Mouse (Mus musculus): ENCODE results near the gene Tmem192. TPM values are rescaled to one million over a fixed set of nuclear protein-coding genes. Genes with fewer than 3 reads are reported as not detected.

The Tmem192 gene
- polyA plus RNA-seq (2015; fragmentation: Nextera tagmentation; extraction: Ambion mirVana): 11.1 and 11.4 TPM in 2 replicates

DNA sequence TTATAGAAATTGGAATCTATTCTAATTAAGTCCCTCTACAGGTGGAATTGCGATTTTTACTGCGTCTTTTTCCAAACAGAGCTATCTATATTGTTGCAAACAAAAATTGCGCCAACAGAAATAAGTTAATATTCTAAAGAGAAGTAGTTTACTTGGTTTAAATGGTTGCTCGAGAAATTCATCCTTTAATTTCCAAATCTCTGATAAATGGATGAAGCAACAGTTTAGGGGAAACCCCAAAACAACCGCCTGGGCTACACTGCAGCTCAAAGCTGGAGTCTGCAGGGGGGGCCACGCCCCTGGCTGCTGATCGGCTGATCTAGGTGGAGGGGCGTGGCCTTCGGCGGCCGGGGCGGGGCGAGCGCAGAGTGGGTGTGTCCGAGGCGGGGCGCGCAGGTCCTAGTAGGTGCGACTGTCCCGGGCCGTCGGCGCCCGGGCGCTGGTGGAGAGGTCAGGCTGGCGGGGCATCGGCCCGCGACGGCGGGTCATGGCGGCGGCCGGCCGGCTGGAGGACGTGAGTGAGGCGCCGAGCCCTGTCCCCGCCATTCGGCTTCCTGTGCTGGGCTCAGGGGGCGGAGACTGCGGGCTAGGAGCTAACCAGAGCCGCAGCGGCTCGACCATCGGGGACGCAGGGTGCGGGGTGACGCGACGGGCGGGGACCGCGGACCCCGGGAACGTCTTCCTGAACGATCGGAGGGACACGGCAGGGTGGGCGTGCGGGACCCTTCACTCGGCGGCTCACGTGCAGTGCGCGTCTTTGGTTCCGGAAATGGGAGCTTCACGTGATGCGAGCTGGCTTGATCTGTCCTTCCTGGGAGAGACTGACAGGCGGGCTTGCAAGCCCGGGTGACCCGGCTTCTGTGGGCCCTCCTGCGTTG lies at the start of gene Tmem192:
TSS of gene Tmem192 (plus strand) at position 366 of the 878 bp plus-strand sequence.
- H3K27me3 ChIP-seq (ENCODE audit: control insufficient read depth, insufficient read depth, low read depth, low read length): no peaks in the 10 kb centered on the region; the same call in 1 of the 2 replicates
- no peaks in the 10 kb centered on the region; the same call in 1 of the 2 replicates for H3K4me1 ChIP-seq (ENCODE audit: control insufficient read depth, low read depth, low read length)
- H3K27ac ChIP-seq (ENCODE audit: low read length): peak within 1 kb of the TSS; percentile 84
- no peaks in the 10 kb centered on the region for H3K36me3 ChIP-seq (ENCODE audit: control insufficient read depth, insufficient read depth)
- H3K4me3 ChIP-seq (ENCODE audit: low read depth, low read length): peak within 1 kb of the TSS; percentile 80
- under 1% methylated on average over 72 of the region's 73 CpGs for WGBS (ENCODE audit: insufficient replicate concordance)
- peak within 1 kb of the TSS; percentile 74 for H3K9ac ChIP-seq (ENCODE audit: low read depth, low read length)
- H3K4me2 ChIP-seq (ENCODE audit: low read depth, low read length): peak within 1 kb of the TSS; percentile 79
- no peaks in the 10 kb centered on the region for H3K9me3 ChIP-seq (replicated peaks; ENCODE audit: control insufficient read depth, low read length)
- ATAC-seq (ENCODE audit: low read depth): peak; percentile 94

DNA sequence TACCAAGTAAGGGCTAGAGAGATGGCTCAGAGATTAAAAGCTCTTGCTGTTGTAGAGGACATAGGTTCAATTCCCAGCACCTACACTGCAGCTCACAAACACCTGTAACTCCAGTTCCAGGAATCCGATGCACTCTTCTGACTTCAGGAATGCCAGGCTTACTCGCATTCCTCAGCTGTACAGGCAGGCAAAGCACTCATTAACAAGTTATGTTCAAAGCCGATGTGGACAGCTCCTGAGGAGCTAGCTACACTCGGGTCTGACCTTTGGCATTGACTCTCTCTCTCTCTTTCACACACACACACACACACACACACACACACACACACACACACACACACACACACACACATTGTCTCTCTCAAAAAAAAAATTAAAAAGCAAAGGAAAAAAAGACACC lies 48.3 kb upstream of the Tmem192 start:
- Histone ChIP-seq H3K9me3 (replicated peaks; ENCODE audit: control insufficient read depth, low read length) (no peaks in the 10 kb centered on the region), H3K36me3 (ENCODE audit: control insufficient read depth, insufficient read depth) (no peaks in the 10 kb centered on the region), H3K4me2 (ENCODE audit: low read depth, low read length) (no peak overlapping the region), H3K27ac (ENCODE audit: low read length) (no peak overlapping the region), H3K4me1 (ENCODE audit: control insufficient read depth, low read depth, low read length) (no peaks in the 10 kb centered on the region), H3K9ac (ENCODE audit: low read depth, low read length) (no peak overlapping the region), H3K27me3 (ENCODE audit: control insufficient read depth, insufficient read depth, low read depth, low read length) (no peaks in the 10 kb centered on the region), H3K4me3 (ENCODE audit: low read depth, low read length) (no peak overlapping the region)
- ATAC-seq (ENCODE audit: low read depth): no peak
- 56% methylated on average over 4 of the region's 4 CpGs for WGBS (ENCODE audit: insufficient replicate concordance)

DNA sequence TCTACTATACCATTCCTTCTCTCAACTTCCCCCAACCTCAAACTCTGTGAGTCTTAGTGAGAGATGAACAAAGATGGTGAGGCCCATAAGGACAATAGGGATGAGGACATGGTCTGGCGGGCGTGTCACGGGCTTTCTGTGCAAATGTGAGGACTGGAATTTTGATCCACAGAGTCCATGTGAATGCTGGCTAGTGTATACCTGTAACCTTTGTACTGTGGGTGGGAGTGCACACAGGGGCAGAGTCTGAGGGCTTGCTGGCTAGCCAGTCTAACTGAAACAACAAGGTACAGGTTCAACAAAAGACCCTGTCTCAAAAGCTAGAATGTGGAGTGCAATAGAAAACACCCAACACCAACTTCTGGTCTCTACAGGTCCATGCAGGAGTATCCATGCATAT lies 46.3 kb upstream of the Tmem192 start:
- Histone ChIP-seq H3K4me2 (ENCODE audit: low read depth, low read length) (no peak overlapping the region), H3K4me3 (ENCODE audit: low read depth, low read length) (no peak overlapping the region), H3K9me3 (replicated peaks; ENCODE audit: control insufficient read depth, low read length) (no peaks in the 10 kb centered on the region), H3K36me3 (ENCODE audit: control insufficient read depth, insufficient read depth) (no peaks in the 10 kb centered on the region), H3K27me3 (ENCODE audit: control insufficient read depth, insufficient read depth, low read depth, low read length) (no peaks in the 10 kb centered on the region), H3K4me1 (ENCODE audit: control insufficient read depth, low read depth, low read length) (no peaks in the 10 kb centered on the region), H3K9ac (ENCODE audit: low read depth, low read length) (no peak overlapping the region), H3K27ac (ENCODE audit: low read length) (no peak overlapping the region)
- WGBS (ENCODE audit: insufficient replicate concordance): 71% methylated on average over 3 of the region's 3 CpGs
- peak; percentile 50; the same call in 1 of the 2 replicates for ATAC-seq (ENCODE audit: low read depth)

DNA sequence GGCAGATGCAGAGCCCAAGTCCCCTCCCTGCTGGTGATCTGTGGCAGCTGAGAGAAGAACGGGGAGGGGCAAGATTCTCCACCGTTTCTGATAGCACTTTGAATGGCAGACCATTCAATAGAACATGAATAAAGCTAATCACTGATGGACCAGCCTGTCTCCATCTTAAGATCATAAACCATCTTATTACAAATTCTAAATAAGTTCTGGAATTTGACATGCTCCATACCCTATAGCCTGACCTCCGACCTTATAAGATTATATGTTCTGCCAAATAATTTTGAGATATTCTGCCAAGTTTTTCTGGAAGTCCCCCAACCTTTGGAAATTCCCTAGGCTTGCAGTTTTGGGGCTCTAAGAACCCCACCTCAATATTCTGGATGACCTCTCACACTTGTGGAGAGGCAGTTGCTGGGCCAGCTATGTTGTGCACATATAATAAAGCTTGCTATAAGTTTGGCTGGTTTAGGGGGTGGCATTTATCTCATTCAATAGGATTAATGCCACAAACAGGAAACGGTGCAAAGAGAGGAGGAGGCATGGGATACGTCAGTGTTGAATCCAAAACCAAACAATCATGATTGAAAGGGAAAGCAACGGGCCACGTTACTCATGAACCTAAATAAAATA lies 45.3 kb upstream of the Tmem192 start:
- no peak overlapping the region for H3K9ac ChIP-seq (ENCODE audit: low read depth, low read length)
- H3K4me2 ChIP-seq (ENCODE audit: low read depth, low read length): no peak overlapping the region
- no peaks in the 10 kb centered on the region for H3K9me3 ChIP-seq (replicated peaks; ENCODE audit: control insufficient read depth, low read length)
- H3K4me1 ChIP-seq (ENCODE audit: control insufficient read depth, low read depth, low read length): no peaks in the 10 kb centered on the region
- ATAC-seq (ENCODE audit: low read depth): no peak
- WGBS (ENCODE audit: insufficient replicate concordance): 51% methylated on average over 7 of the region's 7 CpGs
- no peaks in the 10 kb centered on the region for H3K36me3 ChIP-seq (ENCODE audit: control insufficient read depth, insufficient read depth)
- H3K27ac ChIP-seq (ENCODE audit: low read length): no peak overlapping the region
- H3K27me3 ChIP-seq (ENCODE audit: control insufficient read depth, insufficient read depth, low read depth, low read length): no peaks in the 10 kb centered on the region
- no peak overlapping the region for H3K4me3 ChIP-seq (ENCODE audit: low read depth, low read length)

DNA sequence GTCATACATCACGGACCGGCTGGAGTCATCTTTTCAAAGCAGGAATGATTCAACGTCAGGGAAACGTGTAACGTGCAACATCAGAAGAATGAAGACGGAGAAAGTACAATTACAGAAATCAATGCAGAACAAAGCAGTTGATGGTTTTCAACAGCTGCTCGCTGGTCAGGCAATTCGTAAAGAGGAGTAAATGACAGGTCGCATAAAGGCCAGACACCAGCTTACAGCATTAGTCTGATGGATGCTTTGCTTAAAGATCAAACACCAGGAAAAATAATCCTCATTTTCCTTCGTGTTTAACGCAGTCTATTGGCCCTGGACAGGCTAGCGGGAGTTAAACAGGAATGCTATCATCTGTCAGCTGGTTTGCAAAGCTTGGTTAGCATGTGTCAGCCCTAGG lies 44.8 kb upstream of the Tmem192 start:
- Histone ChIP-seq H3K27me3 (ENCODE audit: control insufficient read depth, insufficient read depth, low read depth, low read length) (no peaks in the 10 kb centered on the region), H3K9me3 (replicated peaks; ENCODE audit: control insufficient read depth, low read length) (no peaks in the 10 kb centered on the region), H3K4me2 (ENCODE audit: low read depth, low read length) (no peak overlapping the region), H3K27ac (ENCODE audit: low read length) (no peak overlapping the region), H3K4me3 (ENCODE audit: low read depth, low read length) (no peak overlapping the region), H3K4me1 (ENCODE audit: control insufficient read depth, low read depth, low read length) (no peaks in the 10 kb centered on the region), H3K9ac (ENCODE audit: low read depth, low read length) (no peak overlapping the region), H3K36me3 (ENCODE audit: control insufficient read depth, insufficient read depth) (no peaks in the 10 kb centered on the region)
- WGBS (ENCODE audit: insufficient replicate concordance): 76% methylated on average over 12 of the region's 12 CpGs
- no peak for ATAC-seq (ENCODE audit: low read depth)

DNA sequence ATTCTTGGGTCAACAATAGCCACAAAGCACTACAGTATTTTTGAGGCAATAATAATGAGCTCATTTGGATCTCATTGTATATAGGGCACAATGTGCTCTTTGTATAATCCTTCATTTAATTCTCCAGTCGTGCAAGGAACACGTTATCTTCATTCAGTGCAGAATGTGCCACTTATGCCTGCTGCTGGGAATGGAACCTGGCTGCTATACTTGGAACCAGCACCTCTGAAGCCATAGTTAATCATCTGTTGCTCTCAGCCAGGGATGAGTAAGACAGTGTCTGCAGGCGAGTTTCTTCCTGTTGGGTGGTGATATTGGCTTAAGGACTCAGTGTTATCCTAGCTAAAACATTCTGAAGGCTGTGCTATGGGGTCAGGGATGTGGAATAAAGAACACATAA lies 43.2 kb upstream of the Tmem192 start:
- no peak overlapping the region for H3K27ac ChIP-seq (ENCODE audit: low read length)
- H3K9me3 ChIP-seq (replicated peaks; ENCODE audit: control insufficient read depth, low read length): no peaks in the 10 kb centered on the region
- ATAC-seq (ENCODE audit: low read depth): no peak
- H3K4me1 ChIP-seq (ENCODE audit: control insufficient read depth, low read depth, low read length): no peaks in the 10 kb centered on the region
- no peak overlapping the region for H3K4me2 ChIP-seq (ENCODE audit: low read depth, low read length)
- H3K4me3 ChIP-seq (ENCODE audit: low read depth, low read length): no peak overlapping the region
- H3K36me3 ChIP-seq (ENCODE audit: control insufficient read depth, insufficient read depth): no peaks in the 10 kb centered on the region
- no peak overlapping the region for H3K9ac ChIP-seq (ENCODE audit: low read depth, low read length)
- no peaks in the 10 kb centered on the region for H3K27me3 ChIP-seq (ENCODE audit: control insufficient read depth, insufficient read depth, low read depth, low read length)
- 69% methylated on average over 3 of the region's 3 CpGs for WGBS (ENCODE audit: insufficient replicate concordance)

DNA sequence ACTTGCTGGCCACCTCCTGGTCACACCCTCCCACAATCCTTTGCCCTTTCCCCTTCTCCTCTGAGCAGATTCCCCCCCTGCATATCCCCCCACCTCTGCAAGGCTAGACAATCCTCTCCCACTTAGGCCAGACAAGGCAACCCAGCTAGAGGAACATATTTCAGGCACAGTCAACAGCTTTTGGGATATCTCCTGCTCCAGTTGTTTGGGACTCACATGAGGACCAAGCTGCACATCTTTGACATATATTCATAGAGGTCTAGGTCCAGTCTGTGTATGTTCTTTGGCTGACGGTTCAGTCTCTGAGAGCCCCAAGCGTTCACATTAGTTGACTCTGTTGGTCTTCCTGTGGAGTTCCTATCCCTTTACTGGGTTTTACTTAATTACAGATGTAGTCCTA lies 37.0 kb upstream of the Tmem192 start:
- 69% methylated on average over 2 of the region's 2 CpGs for WGBS (ENCODE audit: insufficient replicate concordance)

DNA sequence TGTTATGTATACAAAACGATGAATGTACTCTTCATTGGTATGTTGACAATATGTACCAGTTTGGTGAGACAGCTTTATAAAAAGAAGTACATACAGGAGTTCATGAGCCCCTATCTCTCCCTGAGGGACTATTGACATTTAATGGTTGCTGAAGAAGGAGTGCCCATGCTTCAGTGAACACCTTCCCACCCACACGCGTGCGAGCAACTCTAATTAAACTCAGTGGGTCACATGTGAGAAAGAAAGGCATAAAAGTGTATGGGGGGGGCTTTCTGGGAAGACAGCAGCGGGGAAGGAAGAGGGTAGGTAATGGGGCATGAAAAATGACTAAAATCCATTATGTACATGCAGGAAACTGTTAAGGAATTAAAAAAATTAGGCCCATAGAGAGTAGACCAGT lies 30.2 kb upstream of the Tmem192 start:
- Histone ChIP-seq H3K36me3 (ENCODE audit: control insufficient read depth, insufficient read depth) (no peaks in the 10 kb centered on the region), H3K9ac (ENCODE audit: low read depth, low read length) (no peak overlapping the region), H3K27me3 (ENCODE audit: control insufficient read depth, insufficient read depth, low read depth, low read length) (no peaks in the 10 kb centered on the region), H3K27ac (ENCODE audit: low read length) (no peak overlapping the region), H3K9me3 (replicated peaks; ENCODE audit: control insufficient read depth, low read length) (no peaks in the 10 kb centered on the region), H3K4me2 (ENCODE audit: low read depth, low read length) (no peak overlapping the region), H3K4me3 (ENCODE audit: low read depth, low read length) (no peak overlapping the region), H3K4me1 (ENCODE audit: control insufficient read depth, low read depth, low read length) (no peaks in the 10 kb centered on the region)
- 71% methylated on average over 5 of the region's 5 CpGs for WGBS (ENCODE audit: insufficient replicate concordance)
- ATAC-seq (ENCODE audit: low read depth): no peak

More for the DNA sequence above, 37.0 kb upstream of the Tmem192 start:
- H3K27ac ChIP-seq (ENCODE audit: low read length): no peak overlapping the region
- no peak overlapping the region for H3K4me2 ChIP-seq (ENCODE audit: low read depth, low read length)
- no peaks in the 10 kb centered on the region for H3K4me1 ChIP-seq (ENCODE audit: control insufficient read depth, low read depth, low read length)
- no peaks in the 10 kb centered on the region for H3K9me3 ChIP-seq (replicated peaks; ENCODE audit: control insufficient read depth, low read length)
- H3K27me3 ChIP-seq (ENCODE audit: control insufficient read depth, insufficient read depth, low read depth, low read length): no peaks in the 10 kb centered on the region
- no peak overlapping the region for H3K9ac ChIP-seq (ENCODE audit: low read depth, low read length)
- no peak overlapping the region for H3K4me3 ChIP-seq (ENCODE audit: low read depth, low read length)
- no peak for ATAC-seq (ENCODE audit: low read depth)
- H3K36me3 ChIP-seq (ENCODE audit: control insufficient read depth, insufficient read depth): no peaks in the 10 kb centered on the region

DNA sequence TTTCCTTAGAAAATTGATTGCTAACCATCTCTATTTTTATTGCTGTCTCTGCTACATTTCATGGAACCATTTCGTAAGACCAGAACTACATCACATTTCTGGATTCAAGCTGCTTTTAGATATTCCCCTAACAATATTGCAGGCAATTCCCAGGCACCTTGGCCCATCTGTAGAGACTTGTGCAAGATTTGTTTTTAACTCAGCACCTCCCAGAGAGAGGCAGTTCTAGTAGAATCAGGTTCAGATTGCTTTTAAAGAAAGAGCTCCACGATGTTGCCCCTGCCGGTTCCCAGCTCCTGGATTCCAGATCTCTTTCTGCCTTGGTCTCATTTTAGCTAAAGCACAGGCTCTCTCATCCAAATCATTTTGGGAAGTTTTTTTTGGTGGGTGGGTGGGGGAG lies 23.7 kb upstream of the Tmem192 start:
- ATAC-seq (ENCODE audit: low read depth): no peak
- WGBS (ENCODE audit: insufficient replicate concordance): 69% methylated on average over 3 of the region's 3 CpGs
- no peak overlapping the region for H3K4me3 ChIP-seq (ENCODE audit: low read depth, low read length)
- no peak overlapping the region for H3K9ac ChIP-seq (ENCODE audit: low read depth, low read length)
- H3K27me3 ChIP-seq (ENCODE audit: control insufficient read depth, insufficient read depth, low read depth, low read length): no peaks in the 10 kb centered on the region
- no peak overlapping the region for H3K4me2 ChIP-seq (ENCODE audit: low read depth, low read length)
- no peak overlapping the region for H3K27ac ChIP-seq (ENCODE audit: low read length)
- no peaks in the 10 kb centered on the region for H3K9me3 ChIP-seq (replicated peaks; ENCODE audit: control insufficient read depth, low read length)
- H3K36me3 ChIP-seq (ENCODE audit: control insufficient read depth, insufficient read depth): no peaks in the 10 kb centered on the region
- H3K4me1 ChIP-seq (ENCODE audit: control insufficient read depth, low read depth, low read length): no peaks in the 10 kb centered on the region

Measured in liver, embryonic 16.5 days (tissue).